Mouse (Mus musculus): ENCODE measurements around the gene Hamp. TPM values are rescaled to one million over a fixed set of nuclear protein-coding genes. Genes with fewer than 3 reads are reported as not detected.

Gene Hamp
- not detected in 2 replicates for polyA plus RNA-seq (2016; fragmentation: Nextera tagmentation; extraction: Ambion mirVana)

DNA sequence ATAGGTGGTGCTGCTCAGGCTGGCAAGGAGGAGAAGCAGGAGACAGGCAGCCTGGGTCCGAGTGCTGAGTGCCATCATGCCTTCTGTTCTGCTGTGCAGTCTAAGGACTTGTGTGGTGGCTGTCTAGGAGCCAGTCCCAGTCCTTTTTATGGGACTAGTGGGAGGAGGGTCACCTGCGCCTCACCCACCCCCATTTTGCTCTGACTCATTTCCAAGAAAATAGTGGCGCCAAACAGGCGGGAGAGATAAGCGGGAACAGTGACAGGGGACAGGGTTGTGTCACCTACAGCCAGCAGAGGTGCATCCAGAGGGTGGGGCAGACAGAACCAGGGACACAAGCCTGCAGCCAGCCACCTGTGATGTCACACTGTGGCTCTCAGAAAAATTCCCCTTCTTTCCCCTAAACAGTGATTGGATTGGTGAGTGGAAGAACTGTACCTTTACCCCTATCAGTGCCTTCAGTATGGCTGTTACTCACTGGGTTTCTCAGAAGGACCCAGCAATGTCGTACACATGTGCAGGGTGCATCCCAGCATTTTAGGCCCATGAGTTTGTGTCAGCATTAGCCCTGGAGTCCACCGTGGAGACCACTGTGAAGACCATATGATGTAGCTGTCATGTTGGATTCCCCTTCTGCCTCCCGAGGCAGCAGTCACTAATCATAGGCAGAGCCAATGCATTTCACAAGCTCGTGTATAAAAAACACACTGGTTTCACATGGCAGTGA, at the start of gene Hamp:
Gene Hamp, minus strand, starts transcription at position 124 of the 727 bp plus-strand sequence.
- WGBS, result 74% methylated on average over 9 of the region's 9 CpGs
- H3K9me3 ChIP-seq (replicated peaks), result no peaks in the 10 kb centered on the region
- H3K36me3 ChIP-seq, result peaks cover 32% of the 10 kb centered on the region
- no peaks in the 10 kb centered on the region for H3K4me1 ChIP-seq
- no peak for DNase-seq (ENCODE audit: low spot score)
- H3K27me3 ChIP-seq (ENCODE audit: low read depth, poor library complexity, severe bottlenecking), result no peaks in the 10 kb centered on the region
- no peak within 1 kb of the TSS for H3K4me3 ChIP-seq
- no peak within 1 kb of the TSS for H3K27ac ChIP-seq (replicated peaks)

DNA sequence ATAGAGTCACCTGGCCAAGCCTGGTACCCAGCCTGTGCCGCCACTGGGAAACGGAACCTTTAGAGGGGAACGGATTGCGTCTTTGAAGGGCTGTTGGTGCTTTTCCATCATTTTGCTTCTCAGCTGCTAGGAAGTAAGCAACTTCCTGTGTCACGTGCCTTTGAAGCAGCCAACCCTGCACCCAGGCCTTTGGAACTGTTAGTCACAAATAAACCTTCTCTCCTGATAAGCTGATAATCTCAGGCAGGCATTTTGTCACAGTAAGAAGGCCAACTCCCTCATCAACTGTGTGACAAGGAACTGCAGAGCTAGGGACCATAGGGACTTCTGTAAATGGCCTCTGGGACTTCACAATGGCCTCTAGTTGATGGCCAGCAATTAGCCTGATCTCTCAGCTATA, 48.3 kb upstream of the Hamp start:
- Histone ChIP-seq H3K27ac (replicated peaks) (no peak overlapping the region), H3K36me3 (no peaks in the 10 kb centered on the region), H3K9me3 (replicated peaks) (peaks cover 9% of the 10 kb centered on the region), H3K27me3 (ENCODE audit: low read depth, poor library complexity, severe bottlenecking) (no peaks in the 10 kb centered on the region), H3K4me1 (no peaks in the 10 kb centered on the region), H3K4me3 (no peak overlapping the region)
- DNase-seq (ENCODE audit: low spot score), result no peak
- 85% methylated on average over 5 of the region's 5 CpGs for WGBS

- WGBS, result 89% methylated on average over 4 of the region's 4 CpGs
- Histone ChIP-seq H3K4me1 (no peaks in the 10 kb centered on the region), H3K4me3 (no peak overlapping the region), H3K27me3 (ENCODE audit: low read depth, poor library complexity, severe bottlenecking) (no peaks in the 10 kb centered on the region), H3K9me3 (replicated peaks) (no peaks in the 10 kb centered on the region), H3K27ac (replicated peaks) (no peak overlapping the region), H3K36me3 (no peaks in the 10 kb centered on the region)
- DNase-seq (ENCODE audit: low spot score), result no peak
Measured at GRCm38 (mm10) chr7:30988519-30989162, 44.8 kb upstream of the Hamp start.

DNA sequence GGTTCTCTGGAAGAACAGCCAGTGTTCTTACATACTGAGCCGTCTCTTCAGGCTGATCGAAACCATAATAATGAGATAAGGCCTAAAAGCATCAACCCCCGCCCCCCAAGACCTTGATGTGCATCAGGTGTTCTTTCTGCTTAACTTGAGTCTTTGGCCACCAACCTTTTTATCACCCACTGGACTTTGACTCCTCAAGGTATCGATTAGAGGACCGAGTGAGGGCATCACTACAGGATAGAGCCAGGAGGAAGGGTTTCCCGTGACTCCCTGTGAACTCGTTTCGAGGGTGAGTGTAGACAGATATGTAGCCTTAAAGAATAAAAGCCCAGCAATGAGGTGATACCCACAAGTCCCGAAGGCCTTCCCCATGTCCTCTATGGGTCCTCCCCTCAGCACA, 41.5 kb upstream of the Hamp start:
- 83% methylated on average over 9 of the region's 9 CpGs for WGBS
- H3K27me3 ChIP-seq (ENCODE audit: low read depth, poor library complexity, severe bottlenecking), result no peaks in the 10 kb centered on the region
- H3K4me1 ChIP-seq, result no peaks in the 10 kb centered on the region
- no peak overlapping the region for H3K4me3 ChIP-seq
- no peak overlapping the region for H3K27ac ChIP-seq (replicated peaks)
- H3K36me3 ChIP-seq, result no peaks in the 10 kb centered on the region
- DNase-seq (ENCODE audit: low spot score), result no peak
- H3K9me3 ChIP-seq (replicated peaks), result no peaks in the 10 kb centered on the region

DNA sequence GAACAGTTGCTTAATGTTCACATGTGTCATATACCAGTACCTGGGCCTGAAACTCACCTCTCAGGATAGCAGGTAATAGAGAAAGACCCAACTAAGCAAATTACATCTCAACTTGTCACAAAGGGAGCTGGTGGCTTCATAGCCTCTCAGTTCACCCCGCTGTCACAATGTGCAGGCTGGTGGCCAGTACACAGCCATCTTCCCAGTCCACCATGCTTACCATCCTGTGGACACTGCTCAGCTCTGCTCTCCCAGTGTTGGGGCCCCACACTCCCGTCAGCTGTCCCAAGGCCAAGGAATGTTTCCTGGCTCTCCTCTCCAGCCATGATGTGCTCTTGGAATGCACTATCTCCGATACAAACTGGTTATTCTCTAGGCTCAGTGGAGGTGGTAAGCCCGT, 37.9 kb upstream of the Hamp start:
- DNase-seq (ENCODE audit: low spot score), result no peak
- Histone ChIP-seq H3K4me3 (no peak overlapping the region), H3K27ac (replicated peaks) (no peak overlapping the region), H3K36me3 (no peaks in the 10 kb centered on the region), H3K4me1 (no peaks in the 10 kb centered on the region), H3K9me3 (replicated peaks) (no peaks in the 10 kb centered on the region), H3K27me3 (ENCODE audit: low read depth, poor library complexity, severe bottlenecking) (no peaks in the 10 kb centered on the region)
- WGBS, result 91% methylated on average over 4 of the region's 4 CpGs

- H3K9me3 ChIP-seq (replicated peaks), result no peaks in the 10 kb centered on the region
- H3K4me3 ChIP-seq, result peak within 1 kb of the TSS; percentile 62
- H3K36me3 ChIP-seq, result peaks cover 6% of the 10 kb centered on the region; the same call in 1 of the 2 replicates
- under 1% methylated on average over 37 of the region's 37 CpGs for WGBS
- DNase-seq (ENCODE audit: low spot score), result peak; percentile 88
- H3K4me1 ChIP-seq, result peaks cover 21% of the 10 kb centered on the region
- peaks cover 22% of the 10 kb centered on the region for H3K27me3 ChIP-seq (ENCODE audit: low read depth, poor library complexity, severe bottlenecking)
- peak within 1 kb of the TSS; percentile 79 for H3K27ac ChIP-seq (replicated peaks)
Measured at GRCm38 (mm10) chr7:30973501-30974289, 29.9 kb upstream of the Hamp start, which contains the start of gene Fam187b. Gene Fam187b (plus strand): TSS chr7:30973790.

DNA sequence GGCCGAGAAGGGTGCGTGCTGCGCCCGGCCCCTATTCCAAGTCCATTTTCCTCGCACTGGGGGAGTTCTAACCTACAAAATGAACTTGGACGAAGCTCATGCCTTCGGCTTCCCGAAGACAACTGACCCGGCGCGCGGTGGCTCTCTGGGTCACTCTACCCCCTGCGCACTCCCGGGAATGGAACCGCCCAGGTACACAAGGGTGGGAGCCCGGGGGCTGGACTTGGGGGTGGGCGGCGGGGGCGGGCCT, 29.3 kb upstream of the Hamp start, which contains the start of gene Lsr:
Gene Lsr, minus strand, starts transcription at position 214 of the 250 bp plus-strand sequence.
- peaks cover 6% of the 10 kb centered on the region; the same call in 1 of the 2 replicates for H3K36me3 ChIP-seq
- H3K27me3 ChIP-seq (ENCODE audit: low read depth, poor library complexity, severe bottlenecking), result peaks cover 22% of the 10 kb centered on the region
- peak within 1 kb of the TSS; percentile 62 for H3K4me3 ChIP-seq
- WGBS, result under 1% methylated on average over 19 of the region's 19 CpGs
- peak within 1 kb of the TSS; percentile 79 for H3K27ac ChIP-seq (replicated peaks)
- no peaks in the 10 kb centered on the region for H3K9me3 ChIP-seq (replicated peaks)
- H3K4me1 ChIP-seq, result peaks cover 21% of the 10 kb centered on the region
- DNase-seq (ENCODE audit: low spot score), result no peak

- Histone ChIP-seq H3K27me3 (ENCODE audit: low read depth, poor library complexity, severe bottlenecking) (peaks cover 22% of the 10 kb centered on the region), H3K9me3 (replicated peaks) (no peaks in the 10 kb centered on the region), H3K27ac (replicated peaks) (peak overlapping the region; percentile 79), H3K36me3 (peaks cover 6% of the 10 kb centered on the region; the same call in 1 of the 2 replicates), H3K4me1 (peaks cover 21% of the 10 kb centered on the region), H3K4me3 (peak overlapping the region; percentile 62)
- DNase-seq (ENCODE audit: low spot score), result peak; percentile 14
- WGBS, result 3% methylated on average over 41 of the region's 41 CpGs
Measured at GRCm38 (mm10) chr7:30972426-30973250, 28.8 kb upstream of the Hamp start.

- DNase-seq (ENCODE audit: low spot score), result no peak
- Histone ChIP-seq H3K27me3 (ENCODE audit: low read depth, poor library complexity, severe bottlenecking) (peaks cover 22% of the 10 kb centered on the region), H3K36me3 (peaks cover 6% of the 10 kb centered on the region; the same call in 1 of the 2 replicates), H3K4me3 (no peak overlapping the region; the same call in 1 of the 2 replicates), H3K4me1 (peaks cover 21% of the 10 kb centered on the region), H3K9me3 (replicated peaks) (no peaks in the 10 kb centered on the region), H3K27ac (replicated peaks) (no peak overlapping the region)
- 86% methylated on average over 15 of the region's 15 CpGs for WGBS
Measured at GRCm38 (mm10) chr7:30971901-30972300, 28.1 kb upstream of the Hamp start.

DNA sequence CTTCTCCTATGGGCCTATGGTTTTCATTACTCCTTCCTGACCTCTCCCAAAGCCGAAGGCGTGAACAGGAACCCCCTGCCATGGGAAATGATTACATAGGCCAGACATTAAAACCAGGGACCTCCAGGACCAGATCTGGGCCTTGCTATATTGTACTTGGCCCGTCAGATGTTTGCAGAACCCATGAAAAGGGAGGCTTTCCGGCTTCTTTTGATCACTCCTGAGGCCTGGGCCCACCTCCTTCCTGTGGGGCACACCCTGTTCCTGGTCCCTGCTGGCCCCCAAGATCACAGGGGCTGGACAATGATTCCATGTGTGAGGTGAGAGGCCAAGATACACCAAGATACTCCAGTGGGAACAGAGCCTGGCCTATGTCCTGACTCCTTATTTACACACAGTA, 25.3 kb upstream of the Hamp start:
- H3K36me3 ChIP-seq, result peaks cover 11% of the 10 kb centered on the region; the same call in 1 of the 2 replicates
- H3K27me3 ChIP-seq (ENCODE audit: low read depth, poor library complexity, severe bottlenecking), result peaks cover 22% of the 10 kb centered on the region
- no peaks in the 10 kb centered on the region for H3K9me3 ChIP-seq (replicated peaks)

GRCm38 (mm10) chr7:30968611-30969010, 24.8 kb upstream of the Hamp start:
- Histone ChIP-seq H3K36me3 (peaks cover 13% of the 10 kb centered on the region; the same call in 1 of the 2 replicates), H3K4me1 (peaks cover 20% of the 10 kb centered on the region), H3K27ac (replicated peaks) (no peak overlapping the region), H3K9me3 (replicated peaks) (no peaks in the 10 kb centered on the region), H3K4me3 (no peak overlapping the region), H3K27me3 (ENCODE audit: low read depth, poor library complexity, severe bottlenecking) (peaks cover 20% of the 10 kb centered on the region)
- DNase-seq (ENCODE audit: low spot score), result no peak
- 96% methylated on average over 8 of the region's 8 CpGs for WGBS

More for the DNA sequence above, 25.3 kb upstream of the Hamp start:
- WGBS, result 88% methylated on average over 4 of the region's 4 CpGs
- DNase-seq (ENCODE audit: low spot score), result no peak
- Histone ChIP-seq H3K4me1 (peaks cover 24% of the 10 kb centered on the region), H3K4me3 (no peak overlapping the region), H3K27ac (replicated peaks) (no peak overlapping the region)

DNA sequence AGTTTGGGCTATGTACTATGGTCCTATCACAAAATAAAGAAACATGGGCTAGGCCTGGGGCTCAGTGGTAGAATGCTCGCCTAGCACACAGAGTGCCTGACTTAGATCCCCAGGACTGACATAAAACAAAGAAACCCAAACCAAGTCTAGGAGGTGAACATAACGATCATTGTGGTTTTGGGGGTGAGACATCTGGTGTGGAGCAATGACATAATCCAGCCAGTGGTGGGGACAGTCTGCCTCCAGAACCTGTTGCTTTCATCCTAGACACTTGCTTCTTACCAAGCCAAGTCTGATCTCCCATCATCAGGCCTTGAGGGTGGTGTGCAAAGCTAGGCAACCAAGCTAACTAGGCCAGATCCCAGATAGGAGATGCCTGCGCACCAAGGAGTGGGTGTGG, 22.8 kb upstream of the Hamp start:
- Histone ChIP-seq H3K36me3 (peaks cover 18% of the 10 kb centered on the region; the same call in 1 of the 2 replicates), H3K4me1 (peaks cover 4% of the 10 kb centered on the region), H3K4me3 (no peak overlapping the region), H3K27ac (replicated peaks) (no peak overlapping the region), H3K27me3 (ENCODE audit: low read depth, poor library complexity, severe bottlenecking) (peaks cover under 1% of the 10 kb centered on the region), H3K9me3 (replicated peaks) (no peaks in the 10 kb centered on the region)
- DNase-seq (ENCODE audit: low spot score), result no peak
- WGBS, result 92% methylated on average over 3 of the region's 3 CpGs
